Comparison of ENCODE assay signal across 9 mouse cellular contexts in the genomic region with DNA sequence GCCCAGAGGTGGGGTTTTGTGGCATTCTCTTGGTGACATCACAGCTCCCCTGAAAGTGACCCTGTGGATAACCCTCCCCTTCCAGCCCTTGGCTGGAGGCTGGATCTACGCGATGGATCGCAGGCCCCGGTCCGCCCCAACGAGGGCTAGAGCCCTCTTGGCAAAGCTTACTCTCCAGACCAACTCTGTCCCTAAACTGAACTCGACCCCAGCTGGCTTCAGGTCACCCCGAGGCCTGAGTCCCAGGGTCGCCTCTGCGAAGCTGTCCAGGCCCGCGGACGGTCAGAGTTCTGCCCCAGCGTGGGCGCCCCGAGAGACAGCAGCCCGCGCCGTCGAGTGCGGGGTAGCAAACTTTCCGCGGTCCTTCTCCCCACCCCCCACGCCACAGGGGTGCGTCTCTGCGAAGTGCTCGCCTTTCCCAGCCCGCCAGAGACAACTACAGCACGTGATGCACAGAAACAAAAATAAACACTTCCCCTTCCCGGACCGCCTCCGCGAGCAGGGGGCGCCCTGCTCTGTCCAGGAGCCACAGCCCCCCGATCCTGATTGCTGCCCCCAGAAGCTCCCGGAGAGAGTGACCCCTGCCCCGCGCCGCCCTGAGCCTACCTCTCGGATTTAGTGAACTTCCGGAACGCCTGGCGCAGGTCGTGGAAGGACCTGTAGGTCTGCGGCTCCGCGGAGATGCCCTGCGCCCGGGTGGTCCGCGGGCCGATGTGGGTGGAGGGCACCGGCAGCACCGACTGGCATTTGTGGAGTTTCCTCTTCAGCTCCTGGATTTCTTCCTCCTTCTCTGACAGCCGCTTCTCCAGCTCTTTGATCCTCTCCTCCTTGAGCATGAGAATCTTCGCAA. TPM values are rescaled to one million over a fixed set of nuclear protein-coding genes. Genes with fewer than 3 reads are reported as not detected.
DNase-seq lines count a peak whose midpoint lies in the region; ATAC-seq lines count a peak whose summit lies in the region.
"Had no signal": no experiment of that assay in that cellular context is flagged by ENCODE, and none has a peak within 500 bp of the region (broad histone marks: within the 10 kb centered on the region; RNA-seq: fewer than 3 reads in every experiment).

No protein-coding gene starts in this region.

- H3K27me3 ChIP-seq in hindbrain, embryonic 12.5 days: peaks cover 29% of the 10 kb centered on the region
- peaks cover 49% of the 10 kb centered on the region for H3K27me3 ChIP-seq in limb, embryonic 15.5 days
- H3K27me3 ChIP-seq in midbrain, embryonic 12.5 days: peaks cover 36% of the 10 kb centered on the region

- DNase-seq in frontal cortex, postnatal 25 days (ENCODE audit: low spot score in 2 of 2): no peak
- peak; percentile 47 for DNase-seq in adrenal gland, postnatal 14 days
- DNase-seq in gastrocnemius, adult 18-20 months (ENCODE audit: low spot score): peak; percentile 22
- peak; percentile 25 to 61 for DNase-seq in urinary bladder, postnatal 4 days (ENCODE audit: low spot score in 2 of 2)

- peak overlapping the region; percentile 58 for H3K9ac ChIP-seq in hindbrain, embryonic 12.5 days
- H3K9ac ChIP-seq in limb, embryonic 15.5 days: 0 out of 2 replicates have a peak overlapping the region, but pooled peaks have one; percentile 23
- peak overlapping the region; percentile 39 for H3K9ac ChIP-seq in midbrain, embryonic 12.5 days (replicated peaks)

- 0 out of 2 replicates have a peak, but pooled peaks have one; percentile 8 for ATAC-seq in frontal cortex, adult (ENCODE audit: low TSS enrichment)
- peak; percentile 49 for ATAC-seq in hindbrain, embryonic 12.5 days (ENCODE audit: low FRiP score)
- 0 out of 2 replicates have a peak, but pooled peaks have one; percentile 24 for ATAC-seq in limb, embryonic 15.5 days (ENCODE audit: insufficient number of reproducible peaks, low FRiP score, low TSS enrichment, low read depth)
- peak; percentile 48 for ATAC-seq in midbrain, embryonic 12.5 days (ENCODE audit: low FRiP score, low read depth)

- H3K4me3 ChIP-seq in hindbrain, embryonic 12.5 days: peak overlapping the region; percentile 53
- peak overlapping the region; percentile 54 for H3K4me3 ChIP-seq in limb, embryonic 15.5 days
- peak overlapping the region; percentile 50 for H3K4me3 ChIP-seq in midbrain, embryonic 12.5 days

- H3K36me3 ChIP-seq in hindbrain, embryonic 12.5 days: no peaks in the 10 kb centered on the region
- H3K36me3 ChIP-seq in limb, embryonic 15.5 days: no peaks in the 10 kb centered on the region
- H3K36me3 ChIP-seq in midbrain, embryonic 12.5 days: no peaks in the 10 kb centered on the region

- H3K4me1 ChIP-seq in hindbrain, embryonic 12.5 days: peaks cover 25% of the 10 kb centered on the region
- peaks cover 27% of the 10 kb centered on the region for H3K4me1 ChIP-seq in limb, embryonic 15.5 days
- H3K4me1 ChIP-seq in midbrain, embryonic 12.5 days: peaks cover 24% of the 10 kb centered on the region

- under 1% methylated on average over 56 of the region's 56 CpGs for WGBS in hindbrain, embryonic 12.5 days
- under 1% methylated on average over 55 of the region's 56 CpGs for WGBS in limb, embryonic 15.5 days
- under 1% methylated on average over 55 of the region's 56 CpGs for WGBS in midbrain, embryonic 12.5 days

- no peaks in the 10 kb centered on the region for H3K9me3 ChIP-seq in hindbrain, embryonic 12.5 days (replicated peaks)
- no peaks in the 10 kb centered on the region for H3K9me3 ChIP-seq in limb, embryonic 15.5 days
- no peaks in the 10 kb centered on the region for H3K9me3 ChIP-seq in midbrain, embryonic 12.5 days

- peak overlapping the region; percentile 60 for H3K27ac ChIP-seq in hindbrain, embryonic 12.5 days
- H3K27ac ChIP-seq in limb, embryonic 15.5 days: no peak overlapping the region
- H3K27ac ChIP-seq in midbrain, embryonic 12.5 days (replicated peaks): no peak overlapping the region

- peak overlapping the region; percentile 95 for H3K4me2 ChIP-seq in hindbrain, embryonic 12.5 days (replicated peaks)
- H3K4me2 ChIP-seq in limb, embryonic 15.5 days: peak overlapping the region; percentile 93
- H3K4me2 ChIP-seq in midbrain, embryonic 12.5 days (replicated peaks): peak overlapping the region; percentile 86

RNA-seq across cellular contexts. Expression of a gene that starts 0.7 kb away (rescaled TPM):
- 8.0 and 8.8 TPM in 2 replicates for total RNA-seq in adrenal gland, postnatal 14 days (2021)
- total RNA-seq in gastrocnemius, adult 18-20 months (2021): 10 to 100 TPM; 24.4 to 39.7 TPM
- polyA plus RNA-seq in hindbrain, embryonic 12.5 days (2016; fragmentation: Nextera tagmentation; extraction: Ambion mirVana): 9.2 and 10.9 TPM in 2 replicates
- 6.6 and 7.6 TPM in 2 replicates for polyA plus RNA-seq in limb, embryonic 15.5 days (2015; fragmentation: Nextera tagmentation; extraction: Ambion mirVana)
- polyA plus RNA-seq in midbrain, embryonic 12.5 days (2016; fragmentation: Nextera tagmentation; extraction: Ambion mirVana): 6.4 and 8.7 TPM in 2 replicates
- total RNA-seq: MEL had no signal

Comparison
In these comparisons a context has a peak if more than half of its experiments do, and no peak if none do; other contexts are left out.
1. DNase-seq: peak in adrenal gland, postnatal 14 days (single experiment), gastrocnemius, adult 18-20 months (single experiment) and urinary bladder, postnatal 4 days (2 of 2); none in frontal cortex, postnatal 25 days (0 of 2).
2. Peak in every context shown above with its lines, with median percentiles within 50 percentile points of each other: ATAC-seq, H3K4me2 ChIP-seq, H3K4me3 ChIP-seq and H3K9ac ChIP-seq.